Mouse (Mus musculus) hindbrain, embryonic 16.5 days (tissue): ENCODE results near the gene A530084C06Rik. TPM values are rescaled to one million over a fixed set of nuclear protein-coding genes. Genes with fewer than 3 reads are reported as not detected.

Source experiments
- ATAC-seq: fragments of 200-750 bp; cut with Nextera tagmentation; 2 replicates; pipeline ENCODE4 v1.8.0; 2017; ENCODE audit warnings: moderate TSS enrichment, moderate library complexity
- H3K27ac ChIP-seq: fragments of 300-500 bp; sonication (generic); 2 replicates; pipeline ENCODE4 v1.5.1; 2014; ENCODE audit warnings: low read depth, mild to moderate bottlenecking, control low read depth, low read length, moderate library complexity
- H3K27me3 ChIP-seq: fragments of 300-500 bp; sonication (generic); replicated peaks from 2 replicates; pipeline ENCODE4 v1.6.1; 2014; ENCODE audit warnings: low read length; ENCODE audit not compliant: control insufficient read depth, insufficient read depth
- H3K36me3 ChIP-seq: fragments of 300-500 bp; sonication (generic); 2 replicates; pipeline ENCODE4 v1.6.1; 2014; ENCODE audit warnings: mild to moderate bottlenecking, low read length, moderate library complexity, mixed read lengths; ENCODE audit not compliant: control insufficient read depth, insufficient read depth
- H3K4me1 ChIP-seq: fragments of 300-500 bp; sonication (generic); 2 replicates; pipeline ENCODE4 v1.6.1; 2014; ENCODE audit warnings: low read depth, low read length; ENCODE audit not compliant: control insufficient read depth, insufficient read depth
- H3K4me2 ChIP-seq: fragments of 300-500 bp; sonication (generic); 2 replicates; pipeline ENCODE4 v1.6.1; 2014; ENCODE audit warnings: mild to moderate bottlenecking, low read length, control low read depth, moderate library complexity
- H3K4me3 ChIP-seq: fragments of 300-500 bp; sonication (generic); 2 replicates; pipeline ENCODE4 v1.5.1; 2014; ENCODE audit warnings: mild to moderate bottlenecking, low read length, control low read depth, moderate library complexity
- H3K9ac ChIP-seq: fragments of 300-500 bp; sonication (generic); 2 replicates; pipeline ENCODE4 v1.6.1; 2014; ENCODE audit warnings: low read depth, mild to moderate bottlenecking, control low read depth, low read length, moderate library complexity
- H3K9me3 ChIP-seq: fragments of 300-500 bp; sonication (generic); 2 replicates; pipeline ENCODE4 v1.6.1; 2014; ENCODE audit warnings: mild to moderate bottlenecking, low read length, moderate library complexity; ENCODE audit not compliant: control insufficient read depth
- WGBS: fragments of 180-500 bp; shearing (Covaris S2); extraction: QIAGEN DNeasy Blood & Tissue Kit; methylation state at CpG from one replicate; pipeline ENCODE4 v1.1.7; 2014; 5-methylcytosine and 5-hydroxymethylcytosine counted together
- polyA plus RNA-seq: library from polyadenylated mRNA; unstranded; fragments of >200 nt; fragmentation: Nextera tagmentation; extraction: Ambion mirVana; gene quantifications from 2 replicates; pipeline ENCODE4 v1.2.1, GENCODE M21; 2015

Gene A530084C06Rik
- polyA plus RNA-seq, 1 experiment from 2014 or later = not detected

DNA sequence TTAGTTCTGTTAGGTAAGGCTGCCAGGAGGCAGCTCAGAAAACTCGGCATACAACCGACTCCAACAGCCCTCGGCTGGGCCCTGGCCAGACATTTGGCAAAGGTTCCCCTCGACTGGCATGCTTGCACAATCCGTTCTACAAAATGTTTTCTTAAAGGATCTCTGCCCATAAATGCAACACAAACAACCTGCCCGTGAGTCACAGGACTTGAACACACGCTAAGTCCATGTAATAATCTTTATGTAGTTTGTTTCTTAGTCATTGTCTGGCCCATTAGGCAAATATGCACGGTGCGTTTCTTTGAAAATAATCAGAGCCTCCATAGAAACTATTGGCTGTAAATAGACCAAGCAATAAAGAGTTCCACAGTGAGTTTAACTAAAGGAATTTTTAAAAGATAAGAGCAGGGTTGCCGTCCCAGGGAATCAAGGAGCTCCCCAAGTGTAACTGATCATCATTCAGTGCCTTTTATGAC is 40.7 kb downstream of the A530084C06Rik start:
- 65% methylated on average over 10 of the region's 10 CpGs for WGBS
- H3K27ac ChIP-seq = no peak overlapping the region
- no peaks in the 10 kb centered on the region for H3K36me3 ChIP-seq
- H3K4me1 ChIP-seq = no peaks in the 10 kb centered on the region
- H3K4me2 ChIP-seq = no peak overlapping the region
- H3K9me3 ChIP-seq = no peaks in the 10 kb centered on the region
- no peak for ATAC-seq
- no peaks in the 10 kb centered on the region for H3K27me3 ChIP-seq
- H3K9ac ChIP-seq = no peak overlapping the region
- no peak overlapping the region for H3K4me3 ChIP-seq

- no peaks in the 10 kb centered on the region for H3K4me1 ChIP-seq
- no peak for ATAC-seq
- 96% methylated on average over 7 of the region's 7 CpGs for WGBS
- H3K9me3 ChIP-seq = no peaks in the 10 kb centered on the region
- H3K4me2 ChIP-seq = no peak overlapping the region
- H3K27me3 ChIP-seq = no peaks in the 10 kb centered on the region
- H3K27ac ChIP-seq = no peak overlapping the region
- H3K4me3 ChIP-seq = no peak overlapping the region
- H3K9ac ChIP-seq = no peak overlapping the region
- H3K36me3 ChIP-seq = no peaks in the 10 kb centered on the region
Observed at GRCm38 (mm10) chr13:31515261-31515660, 43.9 kb downstream of the A530084C06Rik start.

- WGBS = 78% methylated on average over 8 of the region's 8 CpGs
- no peak for ATAC-seq
Observed at GRCm38 (mm10) chr13:31506494-31507167, 52.5 kb downstream of the A530084C06Rik start.

More at GRCm38 (mm10) chr13:31506494-31507167, 52.5 kb downstream of the A530084C06Rik start:
- H3K4me1 ChIP-seq = no peaks in the 10 kb centered on the region
- H3K9ac ChIP-seq = no peak overlapping the region
- H3K27me3 ChIP-seq = no peaks in the 10 kb centered on the region
- no peak overlapping the region for H3K4me3 ChIP-seq
- no peak overlapping the region for H3K27ac ChIP-seq
- no peaks in the 10 kb centered on the region for H3K9me3 ChIP-seq
- no peaks in the 10 kb centered on the region for H3K36me3 ChIP-seq
- H3K4me2 ChIP-seq = no peak overlapping the region

Other genes starting within 250 kb of the A530084C06Rik start
- 1.2 and 1.4 TPM in 2 replicates for gene Foxq1, start 3.2 kb downstream of the A530084C06Rik start, polyA plus RNA-seq
- 4.2 and 5.1 TPM in 2 replicates for gene Foxf2, start 66.5 kb upstream of the A530084C06Rik start, polyA plus RNA-seq
- gene Foxc1, start 247.3 kb upstream of the A530084C06Rik start, polyA plus RNA-seq = 0.63 and 0.84 TPM in 2 replicates